Mouse (Mus musculus) liver, embryonic 16.5 days (tissue): Measurements from ENCODE around the gene Art5. TPM values are rescaled to one million over a fixed set of nuclear protein-coding genes. Genes with fewer than 3 reads are reported as not detected.
"Not testable (repeated sequence)": the region's sequence is repeated elsewhere in the genome, so short reads cannot be mapped to it uniquely, and the experiment has no call there.

Experiments
- ATAC-seq: fragments of 200-750 bp; cut with Nextera tagmentation; 2 replicates; pipeline ENCODE4 v1.8.0; 2017; ENCODE audit warnings: low read depth, mild to moderate bottlenecking, moderate number of reproducible peaks, moderate library complexity
- H3K27ac ChIP-seq: fragments of 300-500 bp; sonication (generic); 2 replicates; pipeline ENCODE4 v1.5.1; 2014; ENCODE audit warnings: mild to moderate bottlenecking, low read length
- H3K27me3 ChIP-seq: fragments of 300-500 bp; sonication (generic); 2 replicates; pipeline ENCODE4 v1.6.1; 2014; ENCODE audit warnings: low read depth, low read length, mixed read lengths; ENCODE audit not compliant: control insufficient read depth, insufficient read depth
- H3K36me3 ChIP-seq: fragments of 300-500 bp; sonication (generic); 2 replicates; pipeline ENCODE4 v1.6.1; 2014; ENCODE audit warnings: mild to moderate bottlenecking; ENCODE audit not compliant: control insufficient read depth, insufficient read depth
- H3K4me1 ChIP-seq: fragments of 300-500 bp; sonication (generic); 2 replicates; pipeline ENCODE4 v1.6.1; 2014; ENCODE audit warnings: low read depth, low read length, mixed read lengths; ENCODE audit not compliant: control insufficient read depth
- H3K4me2 ChIP-seq: fragments of 300-500 bp; sonication (generic); 2 replicates; pipeline ENCODE4 v1.6.1; 2014; ENCODE audit warnings: low read depth, low read length, mixed read lengths
- H3K4me3 ChIP-seq: fragments of 300-500 bp; sonication (generic); 2 replicates; pipeline ENCODE4 v1.5.1; 2014; ENCODE audit warnings: low read depth, mild to moderate bottlenecking, low read length
- H3K9ac ChIP-seq: fragments of 300-500 bp; sonication (generic); 2 replicates; pipeline ENCODE4 v1.6.1; 2014; ENCODE audit warnings: low read depth, low read length
- H3K9me3 ChIP-seq: fragments of 300-500 bp; sonication (generic); replicated peaks from 2 replicates; pipeline ENCODE4 v1.6.1; 2016; ENCODE audit warnings: low read length; ENCODE audit not compliant: control insufficient read depth
- WGBS: fragments of 180-500 bp; shearing (Covaris S2); extraction: QIAGEN DNeasy Blood & Tissue Kit; methylation state at CpG from one replicate; pipeline ENCODE4 v1.1.7; 2014; ENCODE audit not compliant: insufficient replicate concordance; 5-methylcytosine and 5-hydroxymethylcytosine counted together
- polyA plus RNA-seq: library from polyadenylated mRNA; unstranded; fragments of >200 nt; fragmentation: Nextera tagmentation; extraction: Ambion mirVana; gene quantifications from 2 replicates; pipeline ENCODE4 v1.2.1, GENCODE M21; 2015

Art5 gene
- polyA plus RNA-seq, 1 experiment from 2014 or later, result 0.22 TPM

DNA sequence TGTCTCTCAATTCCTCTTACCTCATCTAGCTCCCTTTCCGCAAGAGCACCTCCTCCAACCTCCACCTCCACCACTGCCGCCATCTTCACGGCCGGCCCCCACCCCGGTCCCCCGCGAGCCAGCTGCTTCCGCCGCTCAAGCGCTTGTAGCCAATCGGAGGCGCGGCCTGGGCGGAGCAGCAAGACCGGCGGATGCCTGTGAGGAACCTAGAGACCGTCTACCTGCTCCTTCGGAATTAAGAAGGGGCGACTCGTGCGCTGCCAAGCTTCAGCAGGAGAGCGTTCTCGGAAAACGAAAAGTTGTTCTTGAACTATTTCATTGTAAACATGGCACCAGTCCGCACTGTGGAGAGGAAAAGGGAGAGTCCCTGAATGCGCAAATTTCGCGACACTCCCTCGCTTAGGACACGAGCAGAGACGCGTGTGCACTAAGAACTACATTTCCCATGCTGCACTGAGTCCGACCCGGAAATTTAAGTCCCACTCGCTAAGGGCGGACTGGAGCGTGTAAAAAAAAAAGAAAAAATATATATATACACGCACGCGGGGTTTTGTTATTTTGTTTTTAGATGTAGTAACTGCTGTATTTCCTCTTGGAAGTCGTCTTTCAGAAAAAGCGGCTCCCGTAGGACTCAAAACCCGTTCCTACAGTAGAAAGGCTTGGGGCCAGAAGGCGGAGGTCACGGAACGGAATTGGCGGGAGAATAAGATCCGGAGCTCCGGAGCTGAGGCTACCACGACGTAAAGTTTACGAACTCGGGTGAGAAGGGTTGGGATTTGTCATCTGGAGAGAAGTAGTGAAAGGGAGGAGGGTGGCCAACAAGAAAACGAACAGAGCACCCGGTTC lies 44.0 kb downstream of the Art5 start, which contains the start of the genes Rnf121, Xndc1 and Xntrpc:
Gene Rnf121, minus strand, starts transcription at position 424 of the 846 bp plus-strand sequence.
Gene Xndc1, plus strand, starts transcription at position 466 of the 846 bp plus-strand sequence.
Gene Xntrpc, plus strand, starts transcription at position 668 of the 846 bp plus-strand sequence.
- Histone ChIP-seq H3K27ac (peak within 1 kb of the TSS; percentile 68), H3K4me3 (peak within 1 kb of the TSS; percentile 69), H3K9ac (peak within 1 kb of the TSS; percentile 64), H3K4me1 (peaks cover 21% of the 10 kb centered on the region), H3K9me3 (no peaks in the 10 kb centered on the region), H3K36me3 (no peaks in the 10 kb centered on the region), H3K4me2 (peak within 1 kb of the TSS; percentile 80), H3K27me3 (no peaks in the 10 kb centered on the region)
- ATAC-seq, result peak; percentile 98
- under 1% methylated on average over 56 of the region's 56 CpGs for WGBS

DNA sequence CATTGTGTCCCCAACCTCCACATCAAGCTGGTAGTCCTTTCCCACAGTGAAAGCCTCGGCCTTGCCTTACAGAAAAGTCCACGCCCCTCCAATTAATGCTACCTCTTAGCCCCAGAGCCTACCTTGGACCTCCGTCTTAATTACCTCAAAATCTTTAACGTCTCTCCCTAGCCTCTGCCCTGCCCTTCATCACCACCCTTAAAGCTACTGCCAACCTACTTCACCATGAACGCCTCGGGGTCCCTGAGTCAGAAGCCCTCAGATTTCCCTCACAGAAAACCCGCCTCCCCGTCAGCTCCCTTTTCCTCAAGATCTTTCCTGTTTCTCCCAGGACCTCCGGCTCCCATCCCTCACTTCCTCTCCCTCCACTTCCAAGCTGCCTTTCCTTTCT lies 44.6 kb downstream of the Art5 start:
- H3K27ac ChIP-seq, result peak overlapping the region; percentile 68
- peak overlapping the region; percentile 69 for H3K4me3 ChIP-seq
- H3K36me3 ChIP-seq, result no peaks in the 10 kb centered on the region
- H3K4me1 ChIP-seq, result peaks cover 21% of the 10 kb centered on the region
- no peaks in the 10 kb centered on the region for H3K9me3 ChIP-seq
- H3K4me2 ChIP-seq, result peak overlapping the region; percentile 80
- ATAC-seq, result no peak
- H3K27me3 ChIP-seq, result no peaks in the 10 kb centered on the region
- H3K9ac ChIP-seq, result peak overlapping the region; percentile 64
- WGBS, result 0% methylated on average over 9 of the region's 9 CpGs

GRCm38 (mm10) chr7:102063891-102064290 lies 45.4 kb downstream of the Art5 start:
- H3K36me3 ChIP-seq, result peaks cover 2% of the 10 kb centered on the region; the same call in 1 of the 2 replicates
- H3K27me3 ChIP-seq, result no peaks in the 10 kb centered on the region
- H3K4me2 ChIP-seq, result peak overlapping the region; percentile 80
- no peak for ATAC-seq
- 31% methylated on average over 9 of the region's 9 CpGs for WGBS
- peak overlapping the region; percentile 21 for H3K9ac ChIP-seq
- H3K9me3 ChIP-seq, result no peaks in the 10 kb centered on the region
- H3K4me1 ChIP-seq, result peaks cover 21% of the 10 kb centered on the region
- no peak overlapping the region for H3K27ac ChIP-seq
- H3K4me3 ChIP-seq, result peak overlapping the region; percentile 69

GRCm38 (mm10) chr7:102062203-102062602 lies 47.1 kb downstream of the Art5 start:
- peaks cover 21% of the 10 kb centered on the region for H3K4me1 ChIP-seq
- 70% methylated on average over 1 of the region's 1 CpGs for WGBS
- H3K27me3 ChIP-seq, result no peaks in the 10 kb centered on the region
- H3K4me3 ChIP-seq, result no peak overlapping the region
- H3K4me2 ChIP-seq, result peak overlapping the region; percentile 17; the same call in 1 of the 2 replicates
- peaks cover 2% of the 10 kb centered on the region; the same call in 1 of the 2 replicates for H3K36me3 ChIP-seq
- H3K9ac ChIP-seq, result no peak overlapping the region
- H3K27ac ChIP-seq, result no peak overlapping the region
- no peaks in the 10 kb centered on the region for H3K9me3 ChIP-seq
- no peak for ATAC-seq

DNA sequence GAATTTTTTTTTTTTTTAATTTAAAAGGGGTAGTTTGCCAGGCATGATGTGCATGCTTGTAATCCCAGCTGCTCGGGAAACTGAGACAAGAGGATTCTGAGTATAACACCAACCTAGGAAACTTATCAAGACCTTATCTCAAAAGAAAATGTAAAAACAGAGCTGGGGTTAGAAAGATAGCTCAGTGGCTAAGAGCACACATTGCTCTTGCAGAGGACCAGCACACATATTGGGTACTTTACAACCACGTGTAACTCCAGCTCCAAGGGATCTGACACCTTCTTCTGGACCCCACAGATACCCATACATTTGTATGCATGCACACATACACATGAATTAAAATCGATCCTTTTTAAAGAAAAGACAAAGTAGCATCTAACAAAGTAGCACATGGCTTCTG lies 47.9 kb downstream of the Art5 start:
- WGBS, result 37% methylated on average over 3 of the region's 3 CpGs
- H3K9ac ChIP-seq, result no peak overlapping the region
- peaks cover 19% of the 10 kb centered on the region for H3K4me1 ChIP-seq
- no peaks in the 10 kb centered on the region for H3K27me3 ChIP-seq
- no peaks in the 10 kb centered on the region for H3K9me3 ChIP-seq
- ATAC-seq, result no peak
- no peak overlapping the region for H3K4me3 ChIP-seq
- H3K36me3 ChIP-seq, result peaks cover 2% of the 10 kb centered on the region; the same call in 1 of the 2 replicates
- no peak overlapping the region for H3K27ac ChIP-seq
- H3K4me2 ChIP-seq, result no peak overlapping the region

DNA sequence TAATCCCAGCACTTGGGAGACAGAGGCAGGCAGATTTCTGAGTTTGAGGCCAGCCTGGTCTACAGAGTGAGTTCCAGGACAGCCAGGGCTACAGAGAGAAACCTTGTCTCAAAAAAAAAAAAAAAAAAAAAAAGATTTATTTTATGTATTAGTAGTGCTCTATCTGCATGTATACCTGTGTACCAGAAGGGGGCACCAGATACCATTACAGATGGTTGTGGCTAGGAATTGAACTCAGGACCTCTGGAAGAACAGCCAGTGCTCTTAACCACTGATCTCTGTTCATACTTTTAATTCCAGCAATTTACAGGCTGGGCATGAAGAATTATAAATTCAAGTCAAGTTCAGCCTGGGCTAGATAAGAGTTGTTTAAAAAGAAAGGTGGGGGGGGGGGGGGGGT lies 60.8 kb downstream of the Art5 start:
- H3K4me1 ChIP-seq, H3K9me3 ChIP-seq, H3K27ac ChIP-seq, H3K4me3 ChIP-seq, H3K9ac ChIP-seq, ATAC-seq, H3K36me3 ChIP-seq, H3K27me3 ChIP-seq, H3K4me2 ChIP-seq: not testable (repeated sequence)

Other genes with a start within 250 kb of the Art5 start
- gene Anapc15, start 245.8 kb downstream of the Art5 start, polyA plus RNA-seq, result 36.3 and 41.6 TPM in 2 replicates
- gene Folr1, start 238.7 kb downstream of the Art5 start, polyA plus RNA-seq, result 0.64 and 1.1 TPM in 2 replicates
- gene Lamtor1, start 203.6 kb downstream of the Art5 start, polyA plus RNA-seq, result 63.7 TPM in 2 replicates
- gene Tomt, start 203.1 kb downstream of the Art5 start, polyA plus RNA-seq, result 0.25 and 0.31 TPM in 2 replicates
- gene Lrrc51, start 175.6 kb downstream of the Art5 start, polyA plus RNA-seq, result 1.3 and 2.1 TPM in 2 replicates
- gene Numa1, start 175.4 kb downstream of the Art5 start, polyA plus RNA-seq, result 32.1 and 32.5 TPM in 2 replicates
- gene Il18bp, start 90.8 kb downstream of the Art5 start, polyA plus RNA-seq, result 32.7 and 32.8 TPM in 2 replicates
- 11.6 and 11.9 TPM in 2 replicates for gene Rnf121, start 44.0 kb downstream of the Art5 start, polyA plus RNA-seq
- 12.6 and 12.7 TPM in 2 replicates for gene Xndc1, start 44.0 kb downstream of the Art5 start, polyA plus RNA-seq
- gene Xntrpc, start 43.8 kb downstream of the Art5 start, polyA plus RNA-seq, result 0.33 and 0.37 TPM in 2 replicates
- gene Trpc2, start 26.4 kb downstream of the Art5 start, polyA plus RNA-seq, result 0.07 TPM in 1 of 2 replicates, not detected in the other
- 0.79 and 0.93 TPM in 2 replicates for gene Art1, start 7.7 kb downstream of the Art5 start, polyA plus RNA-seq
- gene Chrna10, start 7.3 kb upstream of the Art5 start, polyA plus RNA-seq, result not detected in 2 replicates
- gene Nup98, start 100.7 kb upstream of the Art5 start, polyA plus RNA-seq, result 14.0 and 14.5 TPM in 2 replicates
- 24.8 and 25.2 TPM in 2 replicates for gene Pgap2, start 100.7 kb upstream of the Art5 start, polyA plus RNA-seq
- 49.5 and 56.3 TPM in 2 replicates for gene Rhog, start 146.6 kb upstream of the Art5 start, polyA plus RNA-seq
- 15.8 and 16.2 TPM in 2 replicates for gene Stim1, start 158.3 kb upstream of the Art5 start, polyA plus RNA-seq